Mouse (Mus musculus) adrenal gland, postnatal 4 days (tissue): Measurements from ENCODE around the gene Zeb2. TPM values are rescaled to one million over a fixed set of nuclear protein-coding genes. Genes with fewer than 3 reads are reported as not detected.
"Not testable (repeated sequence)": the region's sequence is repeated elsewhere in the genome, so short reads cannot be mapped to it uniquely, and the experiment has no call there.

Experiments used
- DNase-seq, 2 experiments: peaks; one replicate each; pipeline ENCODE4 v3.0.0; 2021 to 2022; ENCODE audit warnings: low spot score in 2 of 2, mixed read lengths in 2 of 2
- total RNA-seq, 2 experiments: library from RNA; stranded (reverse); gene quantifications; 2 replicates each; pipeline ENCODE4 v1.2.3; 2021

The Zeb2 gene
- total RNA-seq, 2 experiments from 2014 or later, result 169 to 173 TPM

DNA sequence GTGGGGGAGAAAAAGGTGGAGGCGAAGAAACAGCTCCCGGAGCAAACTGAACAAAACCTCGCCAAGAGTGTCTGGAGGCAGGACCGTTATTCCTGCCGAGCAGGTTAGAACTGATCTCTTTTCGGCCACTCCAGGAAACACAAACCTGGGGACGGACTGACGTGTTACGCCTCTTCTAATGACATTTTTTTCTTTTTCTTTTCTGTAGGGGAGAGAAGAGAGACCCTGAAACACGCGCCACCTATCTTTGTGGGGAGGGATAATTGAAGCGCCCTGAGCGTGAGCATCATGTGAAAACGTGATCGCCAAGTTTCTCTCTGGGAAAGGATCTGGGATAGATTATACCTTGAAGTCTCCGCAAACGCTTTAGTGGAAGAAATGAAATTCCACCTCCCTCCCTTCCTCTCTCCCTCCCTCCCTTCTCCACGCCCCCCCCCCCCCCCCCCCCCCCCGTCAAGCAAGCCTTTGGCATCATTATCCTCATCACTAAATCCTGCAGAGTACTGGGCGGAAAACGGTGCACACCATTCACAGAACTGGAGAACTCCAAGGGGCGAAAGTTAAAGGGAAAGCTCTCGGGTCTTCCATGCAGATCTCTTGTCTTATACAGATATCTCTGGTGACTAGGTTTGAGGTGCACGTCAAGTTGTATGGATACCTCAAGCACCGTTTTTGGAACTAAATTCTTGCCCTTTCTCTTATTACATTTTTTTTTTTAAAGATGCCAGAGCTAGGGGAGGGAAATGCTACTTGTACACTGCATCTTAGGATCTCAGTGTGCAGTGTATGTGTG lies 4.1 kb downstream of the Zeb2 start:
- no peak for DNase-seq

DNA sequence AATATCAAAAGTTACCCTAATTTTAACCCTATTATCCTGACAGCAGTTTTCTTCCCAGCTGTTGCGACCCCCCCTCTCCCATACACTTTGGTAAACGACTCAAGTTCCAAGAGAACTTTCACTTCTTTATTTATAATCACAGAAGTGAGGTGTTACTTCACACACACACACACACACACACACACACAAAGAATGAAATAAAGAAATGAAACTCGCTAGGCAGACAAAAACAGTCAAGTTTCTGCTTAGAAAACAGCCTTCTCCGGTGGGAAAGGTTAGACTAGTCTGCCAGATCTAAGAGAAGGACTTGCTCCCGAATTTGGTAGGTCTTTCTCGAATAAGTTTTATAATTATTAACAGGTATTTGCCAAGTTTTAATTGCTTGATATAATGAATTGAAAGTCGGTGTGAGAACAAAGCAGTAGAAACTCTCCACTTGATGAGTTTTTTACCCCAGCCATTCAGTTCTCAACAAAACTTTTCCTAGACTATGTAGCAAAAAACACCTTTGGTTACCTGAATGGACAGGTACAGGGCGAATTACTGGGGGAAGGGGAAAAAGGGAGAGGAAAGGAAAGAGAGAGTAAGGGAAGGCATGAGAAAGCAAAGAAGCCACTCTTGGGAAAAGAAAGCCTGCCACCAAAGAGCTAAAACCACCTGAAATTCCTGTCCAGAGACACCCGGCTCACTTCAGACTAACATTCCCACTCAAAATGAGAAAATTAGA lies 5.0 kb downstream of the Zeb2 start:
- no peak for DNase-seq

DNA sequence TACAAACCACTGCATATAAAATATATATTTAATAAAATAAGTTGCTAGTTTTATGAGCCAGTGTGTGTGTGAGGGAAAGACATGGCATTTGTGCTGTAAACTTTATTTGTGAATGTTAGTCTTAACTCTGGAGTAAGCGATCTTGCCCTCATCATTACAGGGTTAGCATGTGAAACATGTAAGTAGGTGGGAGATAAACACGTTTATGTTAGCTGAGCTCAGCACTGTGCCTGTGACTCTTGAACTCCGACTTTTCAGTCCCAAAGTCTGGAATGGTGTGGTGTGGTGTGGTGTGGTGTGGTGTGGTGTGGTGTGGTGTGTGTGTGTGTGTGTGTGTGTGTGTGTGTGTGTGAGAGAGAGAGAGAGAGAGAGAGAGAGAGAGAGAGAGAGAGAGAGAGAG lies 5.6 kb downstream of the Zeb2 start:
- DNase-seq, result not testable (repeated sequence)

DNA sequence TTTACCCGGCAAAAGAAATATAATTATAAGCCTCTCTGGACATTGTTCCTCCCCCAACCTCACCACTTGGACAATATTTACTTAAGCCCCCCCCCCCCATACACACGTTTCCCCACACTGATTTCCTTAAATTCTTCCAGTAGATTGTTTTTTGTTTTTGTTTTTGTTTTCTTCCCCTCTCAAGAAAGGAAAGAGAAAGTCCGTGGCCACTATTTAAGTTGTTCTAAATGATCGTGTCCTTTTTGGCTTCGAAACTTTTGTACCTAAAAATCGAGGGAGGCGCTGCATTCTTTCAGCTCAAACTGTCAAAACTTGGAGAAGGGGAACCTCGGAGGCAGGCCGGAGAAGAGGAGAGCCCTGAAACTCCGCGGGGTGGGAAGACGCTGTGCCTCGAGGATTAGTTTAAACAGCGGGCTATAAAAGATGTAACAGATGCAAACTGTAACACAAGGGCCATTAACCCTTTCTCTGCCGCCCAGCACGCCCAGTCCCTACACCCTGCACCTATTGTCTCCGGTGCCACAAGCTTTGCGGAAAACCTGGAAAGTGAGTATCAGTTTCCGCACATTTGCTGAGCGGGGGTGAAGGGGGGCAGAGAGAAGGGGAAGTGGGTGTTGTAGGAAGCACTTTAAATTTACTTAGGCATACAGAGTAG lies 6.3 kb downstream of the Zeb2 start:
- DNase-seq, result no peak

DNA sequence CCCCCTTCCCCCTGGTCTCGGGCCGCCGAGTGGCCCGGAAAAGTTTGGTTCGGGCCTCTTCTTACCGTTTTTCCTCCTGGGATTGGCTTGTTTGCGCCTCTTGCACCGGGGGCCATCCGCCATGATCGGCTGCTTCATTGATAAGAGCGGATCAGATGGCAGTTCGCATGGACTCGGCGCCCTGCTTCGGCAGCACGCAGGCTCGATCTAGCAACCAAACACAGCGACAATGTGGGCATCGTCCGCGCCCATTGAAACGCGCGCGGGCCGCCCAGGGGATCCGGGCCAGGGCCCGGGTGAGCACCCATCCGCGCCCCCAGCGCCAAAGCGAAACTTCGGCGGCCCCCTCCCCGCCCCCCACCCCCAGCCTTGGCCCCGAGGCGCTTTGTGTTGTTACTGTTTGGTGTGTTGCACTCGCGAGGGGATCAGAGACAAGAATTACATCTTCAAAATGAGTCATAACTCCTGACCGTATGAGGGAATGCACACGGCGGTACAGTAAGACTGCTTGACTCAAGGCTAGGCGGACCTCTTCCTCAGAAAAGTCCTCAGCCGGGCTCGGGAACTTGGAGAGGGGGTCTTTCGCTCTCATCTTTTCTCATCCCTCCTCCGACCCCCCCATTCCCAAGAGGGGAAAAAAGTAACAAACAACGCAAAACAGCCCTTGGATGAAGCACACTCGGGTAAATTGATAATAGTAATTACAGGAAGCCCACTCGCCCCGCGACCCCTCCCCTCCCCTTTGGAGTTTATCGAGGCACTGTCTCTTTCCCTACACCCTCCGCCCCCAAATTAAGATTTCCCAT lies 7.0 kb downstream of the Zeb2 start:
- peak; percentile 34 to 51 for DNase-seq

DNA sequence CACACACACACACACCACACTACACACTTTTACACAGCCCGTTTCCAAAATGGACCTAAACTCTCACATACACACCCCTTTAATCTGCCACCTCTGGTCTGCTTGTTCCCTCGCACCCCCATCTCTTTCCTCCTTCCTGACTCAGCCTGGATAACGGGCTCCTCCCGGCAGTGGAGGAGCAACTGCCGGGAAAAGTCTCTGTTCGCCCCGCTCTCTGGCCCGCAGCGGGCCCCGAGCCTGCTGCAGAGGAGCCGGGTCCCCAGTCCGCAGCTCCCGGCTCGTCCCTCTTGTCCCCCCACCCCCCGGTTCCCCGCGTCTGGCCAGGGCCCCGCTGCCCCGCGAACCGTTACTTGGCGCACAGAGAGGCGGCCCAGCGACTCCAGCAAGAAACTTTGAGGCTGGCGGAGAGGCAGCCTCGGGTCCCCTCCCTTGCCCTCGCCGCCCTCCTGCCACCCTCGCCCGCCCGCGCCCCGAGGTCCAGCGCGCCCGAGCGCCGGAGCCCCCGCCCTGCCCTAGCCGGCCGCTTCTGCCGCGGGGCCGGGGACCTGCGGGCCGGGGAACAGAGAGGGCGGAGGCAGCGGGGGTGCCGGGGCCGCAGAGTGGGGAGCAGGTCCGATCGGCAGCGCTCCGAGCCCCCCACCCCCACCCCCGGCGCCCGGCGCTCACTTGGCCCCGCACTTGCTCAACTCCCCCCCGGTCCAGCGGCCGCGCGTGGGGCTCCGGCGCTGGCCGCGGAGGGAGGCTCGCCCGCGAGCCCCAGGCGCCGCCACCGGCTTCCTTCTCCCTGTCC lies 7.8 kb downstream of the Zeb2 start:
- DNase-seq, result no peak

DNA sequence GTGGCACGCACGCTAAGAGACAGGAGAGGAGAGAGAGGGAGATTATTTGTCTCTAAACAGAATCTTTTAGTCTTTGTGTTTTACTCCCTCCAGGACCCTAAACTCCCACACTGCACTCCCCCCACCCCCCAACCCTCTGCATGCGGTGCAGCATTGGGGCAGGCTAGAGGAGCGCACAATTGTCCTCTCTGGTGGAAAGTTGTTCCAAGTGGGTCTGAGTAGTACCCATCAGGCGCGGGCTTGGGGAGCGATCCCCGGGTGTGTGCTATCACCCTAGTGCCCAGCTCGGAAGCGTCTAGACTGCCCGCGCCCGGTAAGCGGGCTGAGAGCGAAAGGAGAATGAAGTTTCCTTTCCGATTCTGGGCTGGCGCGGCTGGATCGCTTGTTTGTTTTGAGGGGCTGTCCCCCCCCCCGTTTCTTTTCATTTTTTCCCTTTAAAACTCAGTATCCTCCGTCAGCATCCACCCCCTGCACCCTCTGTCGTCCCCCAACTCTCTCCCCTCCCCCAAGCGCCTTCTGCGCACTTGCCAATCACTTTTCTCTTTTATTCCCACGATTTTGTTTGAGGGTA lies 8.6 kb downstream of the Zeb2 start:
- DNase-seq, result no peak

DNA sequence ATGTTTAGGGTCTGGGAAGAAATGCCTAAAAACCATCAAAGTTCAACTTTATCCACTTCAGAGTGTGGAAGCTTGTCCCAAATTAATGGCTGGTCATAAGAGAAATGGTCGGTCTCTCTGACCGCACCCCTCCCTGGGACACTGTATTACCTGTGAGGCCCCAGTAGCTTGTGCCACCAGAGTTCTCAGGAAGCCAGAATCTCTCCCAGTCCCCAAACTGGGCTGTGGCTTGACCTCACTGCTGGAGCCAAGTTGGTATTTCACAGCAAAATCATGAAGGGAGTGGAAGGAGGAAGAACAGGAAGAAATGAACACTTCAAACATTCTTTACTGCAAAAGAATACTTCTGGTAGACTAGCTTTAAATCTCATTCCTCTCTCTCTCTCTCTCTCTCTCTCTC lies 9.6 kb downstream of the Zeb2 start:
- no peak for DNase-seq

DNA sequence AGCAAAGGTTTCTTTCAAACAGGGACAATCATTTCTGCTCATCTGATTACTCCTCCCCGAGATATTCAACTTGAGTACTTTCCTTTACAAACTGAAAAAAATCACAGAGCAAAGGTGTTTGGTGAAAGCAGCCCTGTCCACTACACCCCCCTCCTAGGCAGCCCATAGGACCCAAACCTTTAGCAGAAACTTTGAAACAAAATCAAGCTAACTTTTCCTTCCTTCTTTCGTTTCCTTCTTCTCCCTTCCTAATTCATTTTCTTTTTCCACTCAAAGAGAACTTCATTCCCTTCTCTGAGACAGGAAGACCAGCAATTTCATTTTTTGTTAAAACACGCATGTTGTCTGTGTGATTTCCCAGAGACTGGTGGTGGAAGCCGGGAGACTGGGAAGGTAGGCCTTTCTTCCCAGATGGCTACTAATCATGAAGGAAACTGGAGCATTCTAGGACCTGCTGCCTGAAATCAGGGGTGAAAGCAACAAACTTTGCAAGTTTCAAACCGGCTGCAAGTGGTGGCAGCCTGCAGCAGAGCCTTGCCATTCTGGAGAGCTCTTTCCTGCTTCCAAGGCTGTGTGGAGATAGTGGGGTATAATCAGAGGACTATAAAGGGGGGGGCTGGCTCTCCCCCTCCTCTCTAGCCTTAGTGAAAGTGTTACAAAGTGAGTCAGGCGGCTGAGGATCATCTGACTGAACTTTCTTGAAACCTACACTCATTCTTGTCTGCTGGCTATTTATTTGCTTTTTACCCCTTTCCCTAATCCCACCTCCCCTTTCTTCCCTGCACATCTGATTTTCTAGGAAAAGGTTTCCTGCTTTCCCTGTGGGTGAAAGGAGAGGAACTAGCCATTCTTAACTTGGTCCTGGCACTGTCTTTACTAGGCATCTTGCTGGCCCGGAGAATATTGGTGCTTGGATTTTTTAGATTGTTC lies 11.0 kb downstream of the Zeb2 start:
- DNase-seq, result no peak

DNA sequence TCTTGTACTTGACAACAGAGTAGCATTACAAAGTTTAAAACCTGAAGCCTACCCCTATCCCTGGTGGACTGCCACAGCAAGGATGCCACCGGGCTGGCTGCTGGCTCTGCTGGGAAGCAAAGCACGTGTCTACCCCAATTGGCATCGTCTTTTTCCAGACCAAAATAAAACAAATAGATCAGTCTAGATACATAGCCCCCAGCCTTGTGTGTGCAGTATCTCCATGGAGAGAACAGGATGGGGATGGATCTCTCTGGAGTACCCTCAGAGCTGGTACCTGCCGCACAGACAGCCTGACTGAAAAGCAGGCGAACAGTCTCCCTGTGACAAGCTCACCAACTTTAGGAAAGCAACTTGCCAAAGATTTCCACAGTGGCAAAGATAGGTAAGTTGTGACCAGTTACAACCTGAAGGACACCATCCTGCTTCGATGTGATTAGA lies 11.9 kb downstream of the Zeb2 start:
- no peak for DNase-seq

DNA sequence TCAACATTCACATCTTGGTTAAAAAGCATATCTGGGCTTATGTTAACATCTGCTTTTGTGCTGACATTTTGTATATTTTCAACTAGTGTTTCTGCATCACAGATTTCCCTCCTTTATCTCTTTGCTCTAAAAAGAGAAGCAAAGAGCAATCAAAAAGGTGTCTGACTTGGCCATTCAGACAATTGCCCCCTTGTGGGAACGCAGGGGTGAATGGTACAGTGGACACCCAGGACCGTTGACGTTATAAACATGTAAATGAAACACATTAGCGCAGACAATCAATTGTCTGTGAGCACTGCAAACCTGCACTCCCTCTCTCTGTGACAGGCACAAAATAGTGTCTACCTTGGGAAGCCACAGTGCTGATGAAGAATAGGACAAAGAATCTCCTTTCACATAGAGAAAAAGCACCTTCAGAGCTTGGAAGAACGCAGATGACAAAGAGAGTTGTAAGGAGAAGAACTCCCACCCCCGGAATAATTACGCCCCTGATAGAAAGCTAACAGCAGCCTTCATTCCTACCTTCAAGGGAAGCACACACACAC lies 12.6 kb downstream of the Zeb2 start:
- no peak for DNase-seq

DNA sequence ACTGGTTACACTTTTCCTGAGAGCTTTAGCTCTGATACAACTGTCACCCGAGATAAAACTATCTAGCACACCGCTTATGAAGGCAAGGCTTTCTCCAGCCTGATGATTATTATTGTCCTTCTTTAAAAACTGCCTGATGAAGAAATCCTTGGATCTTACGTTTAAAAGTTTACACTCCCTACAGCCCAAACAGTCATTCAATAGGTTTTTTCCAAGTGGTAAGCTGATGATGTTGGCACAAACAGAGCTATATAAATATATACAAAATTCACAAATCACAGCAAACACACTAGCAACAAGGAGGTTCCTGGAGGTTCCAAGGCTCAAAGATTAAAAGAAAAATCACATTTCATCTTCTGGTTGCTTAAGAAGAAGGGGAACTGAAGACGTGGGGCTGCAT lies 13.1 kb downstream of the Zeb2 start:
- DNase-seq, result no peak

DNA sequence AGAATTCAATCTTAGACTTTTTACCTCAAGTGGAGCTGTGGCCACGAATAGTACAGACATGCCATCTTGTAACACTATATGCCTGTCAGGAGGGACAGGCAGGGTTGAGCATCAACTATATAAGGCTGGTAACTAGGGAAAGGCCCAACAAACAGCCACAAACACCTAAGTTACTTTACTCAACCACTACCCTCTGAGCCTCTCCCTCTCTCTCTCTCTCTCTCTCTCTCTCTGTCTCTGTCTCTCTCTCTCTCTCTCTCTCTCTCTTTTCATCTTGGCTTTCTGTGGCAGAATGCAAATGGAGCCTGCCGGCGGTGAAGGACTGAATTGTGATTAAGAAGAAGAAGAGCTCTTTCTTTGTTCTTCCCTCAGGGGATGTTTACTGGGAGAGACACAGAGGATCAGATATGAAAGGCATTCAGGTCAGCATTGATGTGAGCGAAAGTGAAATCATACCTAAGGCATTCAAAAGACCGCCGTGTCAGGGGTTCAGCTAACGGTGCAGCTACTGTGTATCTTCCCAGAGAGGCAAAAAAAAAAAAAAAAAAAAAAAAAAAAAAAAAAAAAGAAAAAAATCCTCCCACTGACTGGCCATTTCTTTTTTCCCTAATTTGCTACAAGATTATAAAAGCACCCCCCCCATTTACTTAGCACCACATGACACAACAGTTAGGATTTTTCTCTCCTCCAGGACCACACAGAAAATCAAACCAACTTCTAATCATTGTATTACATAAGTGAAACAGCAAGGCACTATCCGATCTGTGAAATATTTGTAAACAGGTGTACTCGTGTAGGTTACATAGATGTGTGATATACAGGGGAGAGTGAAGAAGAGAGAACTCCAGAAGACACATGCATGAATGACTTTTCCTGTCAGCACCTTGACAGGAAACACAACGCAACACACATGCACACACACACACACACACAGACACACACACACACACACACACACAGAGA lies 13.9 kb downstream of the Zeb2 start:
- no peak for DNase-seq

DNA sequence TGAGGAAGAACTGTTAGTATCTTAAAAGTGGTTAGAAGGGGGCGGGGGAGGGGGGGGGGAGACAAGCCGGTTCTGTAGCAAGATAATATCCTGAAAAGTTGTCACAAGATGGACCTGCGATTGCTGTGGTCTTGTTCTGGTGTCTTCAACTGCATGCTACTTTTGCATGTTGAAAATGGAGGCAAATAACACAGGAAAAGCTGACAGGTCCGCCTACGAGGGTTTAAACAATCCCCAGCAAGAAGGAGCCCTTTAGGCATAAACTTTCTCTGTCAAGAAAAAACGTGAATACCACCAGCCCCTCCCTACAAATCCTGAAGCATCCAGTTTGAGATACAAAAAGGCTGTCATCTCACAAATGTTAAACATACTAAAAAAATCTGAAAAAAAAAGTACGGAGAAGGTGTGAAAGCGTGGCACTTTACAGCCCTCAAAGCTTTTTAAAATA lies 15.0 kb downstream of the Zeb2 start:
- no peak for DNase-seq

DNA sequence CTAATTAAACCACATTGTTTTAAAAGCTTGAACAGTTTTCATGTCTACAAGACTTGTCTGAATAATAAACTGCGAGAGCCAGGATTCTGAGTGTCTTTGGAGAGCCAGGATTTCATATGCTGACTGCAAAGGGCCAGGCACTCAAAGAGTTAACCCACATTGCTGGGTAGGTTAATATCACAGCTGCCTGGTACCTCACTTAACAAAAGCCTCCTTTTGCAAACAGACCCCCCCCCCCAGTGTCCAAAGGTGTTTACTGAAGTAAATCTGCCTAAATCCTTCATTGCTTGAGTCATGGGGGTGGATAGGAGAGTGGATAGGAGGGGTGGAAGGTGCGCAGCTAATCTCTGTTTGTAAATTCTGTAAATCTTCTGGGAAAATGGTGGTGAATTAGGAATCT lies 15.6 kb downstream of the Zeb2 start:
- no peak for DNase-seq

DNA sequence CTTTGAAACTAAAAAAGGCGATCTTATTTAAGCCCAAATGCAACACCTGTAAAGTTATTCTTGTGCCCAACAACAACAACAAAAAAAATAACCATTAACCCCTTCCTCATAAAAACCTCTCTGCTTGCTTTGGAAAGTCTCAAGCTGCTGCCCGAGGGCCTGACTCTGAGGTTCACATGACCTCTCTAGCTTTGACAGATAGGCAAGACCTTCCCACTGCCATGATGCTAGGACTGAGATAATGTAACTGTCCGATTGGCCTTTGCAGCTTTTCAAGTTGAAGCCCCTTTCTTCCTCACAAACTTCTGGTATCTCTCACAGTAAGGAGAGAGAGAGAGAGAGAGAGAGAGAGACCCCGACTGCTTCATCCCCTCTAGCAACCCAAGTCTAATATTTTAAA lies 16.2 kb downstream of the Zeb2 start:
- DNase-seq, result no peak

DNA sequence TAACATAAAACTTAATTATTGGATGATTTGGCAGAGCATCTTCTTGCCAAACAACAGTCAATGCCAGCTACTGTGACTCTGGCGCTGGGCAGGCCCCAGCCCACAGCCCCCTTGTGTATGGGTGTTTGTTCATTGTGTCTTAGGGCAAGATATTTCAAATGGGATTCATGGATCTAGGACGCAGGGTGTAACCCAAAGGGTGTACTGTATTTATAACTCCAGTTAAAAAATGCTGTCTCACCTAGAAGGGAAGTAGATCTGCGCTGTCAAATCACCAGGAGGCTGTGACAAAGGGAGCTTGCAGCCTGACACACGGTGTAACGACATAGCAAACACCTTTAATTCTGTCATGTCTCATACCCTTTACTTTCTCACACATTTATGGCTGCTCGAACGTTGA lies 16.6 kb downstream of the Zeb2 start:
- DNase-seq, result no peak

DNA sequence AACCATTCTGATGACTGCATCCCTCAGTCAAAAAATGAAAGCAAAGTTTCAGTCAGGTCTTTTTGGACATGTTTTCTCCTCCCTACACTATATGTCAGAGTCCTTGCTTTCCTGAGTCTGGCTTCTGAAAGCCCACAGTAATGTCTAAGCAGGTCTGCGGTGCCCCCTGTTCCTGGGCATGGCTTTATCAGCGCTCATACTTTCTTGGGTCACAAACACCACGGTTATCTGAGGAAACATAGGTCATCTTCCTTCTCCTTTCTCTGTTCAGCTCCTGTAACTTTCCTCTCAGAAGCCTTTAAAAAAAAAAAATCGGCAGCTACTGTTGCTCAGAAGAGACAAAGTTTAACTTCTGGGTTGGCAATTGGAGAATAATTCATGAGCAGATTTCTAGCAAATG lies 17.2 kb downstream of the Zeb2 start:
- DNase-seq, result no peak
